Comparison of ENCODE assay signal across 29 mouse cellular contexts in genomic region chr15:87773955-87774354, GRCm38 (mm10).
DNase-seq lines count a peak whose midpoint lies in the region; ATAC-seq and TF ChIP-seq lines count a peak whose summit lies in the region.
"Had no signal": no experiment of that assay in that cellular context is flagged by ENCODE, and none has a peak within 500 bp of the region (broad histone marks: within the 10 kb centered on the region; RNA-seq: fewer than 3 reads in every experiment).

No protein-coding gene starts in this region.

- TF ChIP-seq POLR2A in MEL (IDR thresholded peaks at IDR 0.05; ENCODE audit: control insufficient read depth in 1 of 2, insufficient read depth in 1 of 2, low read depth in 1 of 2, low read length in 2 of 2, poor library complexity in 1 of 2) = no peak
- TF ChIP-seq POLR2A in brain, embryonic 14.5 days (IDR thresholded peaks at IDR 0.05; ENCODE audit: borderline replicate concordance, extremely low read depth, insufficient read depth, insufficient read length, poor library complexity, severe bottlenecking) = no peak

- TF ChIP-seq CTCF in kidney, postnatal 0 days (IDR thresholded peaks at IDR 0.05; ENCODE audit: low read depth) = peak; percentile 17; the same call in 1 of the 2 replicates
- TF ChIP-seq CTCF in E14TG2a.4 (conservative IDR thresholded peaks at IDR 0.05; ENCODE audit: low read length) (peak; percentile 55), MEL (IDR thresholded peaks at IDR 0.05 in 2 of 3, conservative IDR thresholded peaks at IDR 0.05 in 1 of 3; ENCODE audit: control insufficient read depth in 1 of 3, insufficient read depth in 1 of 3, low read depth in 2 of 3, low read length in 3 of 3, poor library complexity in 1 of 3, severe bottlenecking in 1 of 3) (0 out of 6 replicates have a peak, but pooled peaks of 1 of the 3 experiments have one; percentile 9)
- TF ChIP-seq CTCF in brain, embryonic 14.5 days (IDR thresholded peaks at IDR 0.05; ENCODE audit: borderline replicate concordance, extremely low read depth, insufficient read depth, insufficient read length) = peak; percentile 20; the same call in 1 of the 2 replicates
- TF ChIP-seq CTCF in intestine, postnatal 0 days (IDR thresholded peaks at IDR 0.05; ENCODE audit: low read depth) = no peak

- H3K4me2 ChIP-seq in kidney, postnatal 0 days (ENCODE audit: low read length) = no peak overlapping the region
- H3K4me2 ChIP-seq in kidney, embryonic 16.5 days (replicated peaks; ENCODE audit: low read depth, low read length) = no peak overlapping the region
- no peak overlapping the region for H3K4me2 ChIP-seq in intestine, postnatal 0 days (replicated peaks; ENCODE audit: low read depth)
- H3K4me2 ChIP-seq: heart, embryonic 11.5 days; hindbrain, embryonic 14.5 days; kidney, embryonic 15.5 days; limb, embryonic 12.5 days; liver, embryonic 11.5 days; midbrain, embryonic 12.5 days had no signal

- H3K9me3 ChIP-seq in kidney, postnatal 0 days (replicated peaks; ENCODE audit: low read length) = no peaks in the 10 kb centered on the region
- H3K9me3 ChIP-seq in kidney, embryonic 16.5 days (ENCODE audit: low read length) = no peaks in the 10 kb centered on the region
- H3K9me3 ChIP-seq in E14TG2a.4 (ENCODE audit: low read length) = no peaks in the 10 kb centered on the region
- no peaks in the 10 kb centered on the region for H3K9me3 ChIP-seq in MEL (replicated peaks; ENCODE audit: insufficient read depth, low read length)
- no peaks in the 10 kb centered on the region for H3K9me3 ChIP-seq in intestine, postnatal 0 days (ENCODE audit: control insufficient read depth)
- H3K9me3 ChIP-seq: kidney, embryonic 15.5 days; limb, embryonic 12.5 days had no signal

- no peak for TF ChIP-seq EP300 in MEL (IDR thresholded peaks at IDR 0.05; ENCODE audit: low read depth in 1 of 2, low read length in 2 of 2)

- no peak overlapping the region for H3K4me3 ChIP-seq in kidney, postnatal 0 days (replicated peaks; ENCODE audit: low read depth, low read length)
- H3K4me3 ChIP-seq in kidney, embryonic 16.5 days (ENCODE audit: low read length) = no peak overlapping the region
- H3K4me3 ChIP-seq in E14TG2a.4 (replicated peaks; ENCODE audit: low read length) = no peak overlapping the region
- H3K4me3 ChIP-seq in MEL (ENCODE audit: control insufficient read depth in 1 of 2, insufficient read depth in 1 of 2, low read depth in 2 of 2, low read length in 2 of 2) = no peak overlapping the region
- H3K4me3 ChIP-seq in intestine, postnatal 0 days (ENCODE audit: low read depth, low read length) = no peak overlapping the region
- H3K4me3 ChIP-seq: gastrocnemius, adult 2 months; kidney, embryonic 15.5 days; limb, embryonic 12.5 days; megakaryocyte, embryonic 14.5 days; midbrain, embryonic 12.5 days had no signal

- no peak for ATAC-seq in kidney, postnatal 0 days (replicated peaks; ENCODE audit: low FRiP score, low read depth)
- ATAC-seq in kidney, embryonic 16.5 days (ENCODE audit: low FRiP score, low TSS enrichment) = no peak
- ATAC-seq in intestine, postnatal 0 days = no peak
- ATAC-seq: forebrain, embryonic 14.5 days; inflammation-experienced regulatory T-cells, adult 6 months; liver, postnatal 0 days had no signal

- H3K79me2 ChIP-seq in MEL (ENCODE audit: control insufficient read depth, insufficient read depth, low read length, poor library complexity) = no peaks in the 10 kb centered on the region

- H3K36me3 ChIP-seq in kidney, postnatal 0 days (ENCODE audit: insufficient read depth, low read length) = no peaks in the 10 kb centered on the region
- H3K36me3 ChIP-seq in kidney, embryonic 16.5 days (ENCODE audit: insufficient read depth, low read length) = no peaks in the 10 kb centered on the region
- H3K36me3 ChIP-seq in E14TG2a.4 (ENCODE audit: insufficient read depth, low read length) = no peaks in the 10 kb centered on the region
- H3K36me3 ChIP-seq in MEL (ENCODE audit: control insufficient read depth in 1 of 2, insufficient read depth in 2 of 2, low read length in 2 of 2) = no peaks in the 10 kb centered on the region
- no peaks in the 10 kb centered on the region for H3K36me3 ChIP-seq in intestine, postnatal 0 days (ENCODE audit: control insufficient read depth, insufficient read depth)
- H3K36me3 ChIP-seq: kidney, embryonic 15.5 days; limb, embryonic 12.5 days; midbrain, embryonic 12.5 days had no signal

- no peaks in the 10 kb centered on the region for H3K27me3 ChIP-seq in kidney, postnatal 0 days (ENCODE audit: insufficient read depth, low read length)
- H3K27me3 ChIP-seq in kidney, embryonic 16.5 days (ENCODE audit: insufficient read depth, low read length) = no peaks in the 10 kb centered on the region
- no peaks in the 10 kb centered on the region for H3K27me3 ChIP-seq in E14TG2a.4 (ENCODE audit: insufficient read depth, low read length)
- H3K27me3 ChIP-seq in MEL (ENCODE audit: control insufficient read depth in 1 of 2, insufficient read depth in 2 of 2, low read length in 2 of 2) = no peaks in the 10 kb centered on the region
- H3K27me3 ChIP-seq in intestine, postnatal 0 days (replicated peaks; ENCODE audit: control insufficient read depth, insufficient read depth, low read length) = no peaks in the 10 kb centered on the region
- H3K27me3 ChIP-seq: kidney, embryonic 15.5 days; limb, embryonic 12.5 days; megakaryocyte, embryonic 14.5 days; midbrain, embryonic 12.5 days had no signal

- H3K4me1 ChIP-seq in kidney, postnatal 0 days (replicated peaks; ENCODE audit: insufficient read depth, low read length) = no peaks in the 10 kb centered on the region
- no peaks in the 10 kb centered on the region for H3K4me1 ChIP-seq in kidney, embryonic 16.5 days (ENCODE audit: insufficient read depth, low read length)
- H3K4me1 ChIP-seq in E14TG2a.4 (replicated peaks; ENCODE audit: low read depth, low read length) (no peaks in the 10 kb centered on the region), MEL (ENCODE audit: control insufficient read depth in 1 of 2, insufficient read depth in 2 of 2, low read length in 2 of 2) (no peaks in the 10 kb centered on the region)
- no peaks in the 10 kb centered on the region for H3K4me1 ChIP-seq in intestine, postnatal 0 days (replicated peaks; ENCODE audit: control insufficient read depth, insufficient read depth, low read length)
- H3K4me1 ChIP-seq: kidney, embryonic 15.5 days; limb, embryonic 12.5 days; megakaryocyte, embryonic 14.5 days; midbrain, embryonic 12.5 days had no signal

- DNase-seq in kidney, postnatal 0 days (ENCODE audit: low spot score) = no peak
- DNase-seq in MEL (ENCODE audit: low read depth, low spot score) = no peak
- no peak for DNase-seq in brain, embryonic 14.5 days (ENCODE audit: low read depth)
- no peak for DNase-seq in urinary bladder, postnatal 25 days (ENCODE audit: low spot score)
- DNase-seq: adrenal gland, adult 8-10 months; cerebellum, adult 8-10 months; cerebellum, postnatal 36 days; gastrocnemius, adult 2 months; gastrocnemius, postnatal 36 days; heart, adult 18-20 months; heart, postnatal 4 days; kidney, adult 18-20 months; kidney, postnatal 4 days; layer of hippocampus, adult 9-11 months; liver, postnatal 0 days; lung, postnatal 36 days; thymus, postnatal 14 days had no signal

- H3K9ac ChIP-seq in kidney, postnatal 0 days (ENCODE audit: low read depth, low read length) = no peak overlapping the region
- H3K9ac ChIP-seq in kidney, embryonic 16.5 days (replicated peaks; ENCODE audit: low read length) = no peak overlapping the region
- H3K9ac ChIP-seq in MEL (ENCODE audit: control insufficient read depth, low read depth, low read length, poor library complexity, severe bottlenecking) = no peak overlapping the region
- no peak overlapping the region for H3K9ac ChIP-seq in intestine, postnatal 0 days (ENCODE audit: low read depth, low read length)
- H3K9ac ChIP-seq: hindbrain, embryonic 14.5 days; kidney, embryonic 15.5 days; limb, embryonic 12.5 days; liver, postnatal 0 days; midbrain, embryonic 12.5 days had no signal

- no peak for TF ChIP-seq RAD21 in MEL (IDR thresholded peaks at IDR 0.05; ENCODE audit: low read depth, low read length)

- 66% methylated on average over 4 of the region's 4 CpGs for WGBS in kidney, postnatal 0 days
- 62% methylated on average over 4 of the region's 4 CpGs for WGBS in kidney, embryonic 16.5 days
- 57% methylated on average over 4 of the region's 4 CpGs for WGBS in intestine, postnatal 0 days

- H3K27ac ChIP-seq in kidney, postnatal 0 days = no peak overlapping the region
- no peak overlapping the region for H3K27ac ChIP-seq in kidney, embryonic 16.5 days (ENCODE audit: low read length)
- H3K27ac ChIP-seq in MEL (ENCODE audit: control insufficient read depth, low read depth, low read length) = no peak overlapping the region
- no peak overlapping the region for H3K27ac ChIP-seq in intestine, postnatal 0 days (ENCODE audit: low read depth, low read length)
- H3K27ac ChIP-seq: gastrocnemius, adult 2 months; hindbrain, embryonic 14.5 days; kidney, embryonic 15.5 days; limb, embryonic 12.5 days; midbrain, embryonic 12.5 days had no signal

TF ChIP-seq in MEL, 35 proteins besides CTCF, POLR2A, EP300 and RAD21:
- TF ChIP-seq SMC3 (IDR thresholded peaks at IDR 0.05; ENCODE audit: low read depth, low read length) = peak; percentile 7; the same call in 1 of the 2 replicates
- TF ChIP-seq CHD2 (IDR thresholded peaks at IDR 0.05; ENCODE audit: low read length) = no peak
- TF ChIP-seq ZKSCAN1 (IDR thresholded peaks at IDR 0.05; ENCODE audit: low read depth, low read length) = no peak
- no peak for TF ChIP-seq TCF12 (IDR thresholded peaks at IDR 0.05; ENCODE audit: low read depth, low read length)
- TF ChIP-seq MXI1 (IDR thresholded peaks at IDR 0.05; ENCODE audit: low read depth, low read length) = no peak
TF ChIP-seq in MEL: peak in this region for 1.
